Mouse (Mus musculus) midbrain, embryonic 10.5 days (tissue): Measurements from ENCODE around the gene Ralgds. TPM values are rescaled to one million over a fixed set of nuclear protein-coding genes. Genes with fewer than 3 reads are reported as not detected.

Experiments used
- DNase-seq: peaks from one replicate; pipeline ENCODE4 v3.0.0-alpha.2; 2017; ENCODE audit warnings: low spot score
- H3K27ac ChIP-seq: fragments of 300-500 bp; sonication (generic); replicated peaks from 2 replicates; pipeline ENCODE4 v1.5.1; 2016; ENCODE audit warnings: mild to moderate bottlenecking
- H3K27me3 ChIP-seq: fragments of 300-500 bp; sonication (generic); 2 replicates; pipeline ENCODE4 v1.6.1; 2016; ENCODE audit warnings: low read depth, mild to moderate bottlenecking; ENCODE audit not compliant: poor library complexity, severe bottlenecking
- H3K36me3 ChIP-seq: fragments of 300-500 bp; sonication (generic); 2 replicates; pipeline ENCODE4 v1.6.1; 2016; ENCODE audit warnings: mild to moderate bottlenecking, moderate library complexity
- H3K4me1 ChIP-seq: fragments of 300-500 bp; sonication (generic); 2 replicates; pipeline ENCODE4 v1.6.1; 2016
- H3K4me3 ChIP-seq: fragments of 300-500 bp; sonication (generic); 2 replicates; pipeline ENCODE4 v1.5.1; 2016; ENCODE audit warnings: mild to moderate bottlenecking, moderate library complexity
- H3K9me3 ChIP-seq: fragments of 300-500 bp; sonication (generic); replicated peaks from 2 replicates; pipeline ENCODE4 v1.6.1; 2016; ENCODE audit warnings: mild to moderate bottlenecking
- WGBS: fragments of 180-500 bp; shearing (Covaris S2); methylation state at CpG from one replicate; pipeline ENCODE4 v1.1.7; 2016; 5-methylcytosine and 5-hydroxymethylcytosine counted together
- polyA plus RNA-seq: library from polyadenylated mRNA; unstranded; fragments of >200 nt; fragmentation: Nextera tagmentation; extraction: Ambion mirVana; gene quantifications from 2 replicates; pipeline ENCODE4 v1.2.1, GENCODE M21; 2016

The Ralgds gene
- polyA plus RNA-seq, 1 experiment from 2014 or later: 31.5 TPM

- Histone ChIP-seq H3K27me3 (no peaks in the 10 kb centered on the region), H3K27ac (0 out of 2 replicates have a peak overlapping the region, but pooled peaks have one; percentile 43), H3K9me3 (no peaks in the 10 kb centered on the region), H3K4me3 (no peak overlapping the region), H3K36me3 (no peaks in the 10 kb centered on the region; the same call in 1 of the 2 replicates), H3K4me1 (peaks cover 94% of the 10 kb centered on the region)
- WGBS: 89% methylated on average over 20 of the region's 20 CpGs
- no peak for DNase-seq
These were observed 14.8 kb downstream of the Ralgds start for GRCm38 (mm10) chr2:28527436-28528353.

GRCm38 (mm10) chr2:28528354-28528730 is 15.4 kb downstream of the Ralgds start:
- DNase-seq: no peak

DNA sequence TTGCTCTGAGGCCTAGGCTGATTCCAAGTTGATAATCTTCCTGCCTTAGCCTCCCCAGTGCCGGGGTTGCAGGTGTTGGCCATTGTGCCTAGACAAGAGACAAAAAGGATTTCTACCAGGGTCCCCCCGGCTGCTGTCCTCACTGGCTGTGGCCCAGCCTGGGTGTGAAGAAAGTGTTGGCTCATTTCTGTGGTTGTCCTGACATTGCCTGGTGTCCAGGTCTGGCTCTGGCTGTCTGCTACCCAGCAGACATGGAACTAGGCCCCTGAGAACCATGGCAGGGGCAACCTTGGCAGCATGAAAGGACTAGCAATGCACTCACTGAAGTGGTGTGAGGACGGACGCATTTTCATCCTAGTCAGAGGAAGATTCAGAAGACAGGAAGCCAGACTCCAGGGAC is 16.9 kb downstream of the Ralgds start:
- WGBS: 77% methylated on average over 4 of the region's 4 CpGs

More at GRCm38 (mm10) chr2:28528354-28528730, 15.4 kb downstream of the Ralgds start:
- 0 out of 2 replicates have a peak, but pooled peaks cover 3% of the 10 kb centered on the region for H3K27me3 ChIP-seq
- H3K9me3 ChIP-seq: no peaks in the 10 kb centered on the region
- H3K36me3 ChIP-seq: no peaks in the 10 kb centered on the region
- H3K27ac ChIP-seq: no peak overlapping the region
- no peak overlapping the region for H3K4me3 ChIP-seq
- H3K4me1 ChIP-seq: peaks cover 97% of the 10 kb centered on the region
- WGBS: 87% methylated on average over 7 of the region's 7 CpGs

DNA sequence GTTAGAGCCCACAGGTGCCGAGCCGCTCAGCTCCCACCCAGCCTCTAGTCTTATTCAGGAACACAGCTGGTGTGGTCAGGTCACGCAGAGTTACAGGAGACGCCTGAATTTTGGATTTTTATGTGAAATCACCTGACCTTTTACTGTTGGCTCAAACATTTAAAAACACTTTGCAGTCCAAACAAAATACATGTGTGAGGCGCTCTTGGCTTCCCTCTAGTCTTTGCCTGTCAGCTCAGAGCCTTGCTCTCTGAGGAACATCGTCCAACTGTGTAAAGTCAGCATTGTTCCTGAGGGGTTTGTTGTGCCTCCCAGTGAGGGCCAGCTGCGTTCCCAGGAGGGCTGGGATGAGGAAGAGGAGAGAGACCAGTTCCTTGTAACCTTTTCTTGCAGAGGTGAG is 17.4 kb downstream of the Ralgds start:
- Histone ChIP-seq H3K4me3 (no peak overlapping the region), H3K27me3 (peaks cover 15% of the 10 kb centered on the region; the same call in 1 of the 2 replicates), H3K36me3 (no peaks in the 10 kb centered on the region), H3K9me3 (no peaks in the 10 kb centered on the region), H3K27ac (peak overlapping the region; percentile 72), H3K4me1 (peaks cover 97% of the 10 kb centered on the region)
- WGBS: 63% methylated on average over 7 of the region's 7 CpGs
- no peak for DNase-seq

More for the DNA sequence above, 16.9 kb downstream of the Ralgds start:
- H3K4me1 ChIP-seq: peaks cover 97% of the 10 kb centered on the region
- H3K27ac ChIP-seq: peak overlapping the region; percentile 25
- peaks cover 15% of the 10 kb centered on the region; the same call in 1 of the 2 replicates for H3K27me3 ChIP-seq
- DNase-seq: no peak
- H3K4me3 ChIP-seq: no peak overlapping the region
- H3K36me3 ChIP-seq: no peaks in the 10 kb centered on the region
- H3K9me3 ChIP-seq: no peaks in the 10 kb centered on the region

- peak; percentile 85 for DNase-seq
- Histone ChIP-seq H3K4me3 (peak overlapping the region; percentile 70), H3K36me3 (no peaks in the 10 kb centered on the region), H3K4me1 (peaks cover 98% of the 10 kb centered on the region), H3K9me3 (no peaks in the 10 kb centered on the region), H3K27ac (peak overlapping the region; percentile 84), H3K27me3 (peaks cover 15% of the 10 kb centered on the region; the same call in 1 of the 2 replicates)
- WGBS: 3% methylated on average over 49 of the region's 49 CpGs
These were observed 20.2 kb downstream of the Ralgds start for GRCm38 (mm10) chr2:28532938-28533771.

DNA sequence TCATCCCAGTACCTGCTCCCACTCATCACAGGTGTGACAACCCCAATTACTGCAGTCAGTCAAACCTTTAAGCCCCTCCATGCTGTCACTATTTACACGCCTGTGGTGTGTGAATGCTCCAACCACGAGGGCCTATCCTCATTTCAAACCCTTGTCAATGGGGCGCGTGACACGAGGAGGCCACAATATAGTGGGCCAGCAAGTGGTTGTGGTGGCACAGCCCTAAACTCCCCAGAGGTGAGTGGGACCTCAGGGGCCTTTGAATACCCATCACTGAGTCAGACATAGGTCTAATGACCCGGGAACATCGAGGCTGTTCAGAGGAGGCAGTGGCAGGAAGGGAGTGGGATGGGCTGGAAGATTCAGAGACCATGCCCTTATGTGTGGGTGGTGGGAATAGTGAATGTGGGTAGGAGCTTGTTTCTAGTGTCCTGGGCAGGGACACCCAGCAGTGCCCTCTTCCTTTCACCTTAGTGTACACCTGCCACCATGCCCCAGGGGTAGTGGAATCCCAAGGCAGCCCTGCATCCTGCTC is 21.0 kb downstream of the Ralgds start:
- Histone ChIP-seq H3K9me3 (no peaks in the 10 kb centered on the region), H3K27ac (peak overlapping the region; percentile 84), H3K36me3 (no peaks in the 10 kb centered on the region), H3K4me1 (peaks cover 99% of the 10 kb centered on the region), H3K4me3 (peak overlapping the region; percentile 70), H3K27me3 (peaks cover 15% of the 10 kb centered on the region; the same call in 1 of the 2 replicates)
- DNase-seq: no peak
- 75% methylated on average over 7 of the region's 7 CpGs for WGBS

- Histone ChIP-seq H3K27me3 (peaks cover 15% of the 10 kb centered on the region; the same call in 1 of the 2 replicates), H3K4me1 (peaks cover 100% of the 10 kb centered on the region), H3K4me3 (peak overlapping the region; percentile 70), H3K36me3 (no peaks in the 10 kb centered on the region), H3K27ac (peak overlapping the region; percentile 84), H3K9me3 (no peaks in the 10 kb centered on the region)
- peak; percentile 32 for DNase-seq
- WGBS: 32% methylated on average over 11 of the region's 11 CpGs
These were observed 21.7 kb downstream of the Ralgds start for GRCm38 (mm10) chr2:28534436-28535262.

- H3K36me3 ChIP-seq: 0 out of 2 replicates have a peak, but pooled peaks cover under 1% of the 10 kb centered on the region
- no peaks in the 10 kb centered on the region for H3K9me3 ChIP-seq
- H3K27ac ChIP-seq: peak overlapping the region; percentile 84
- H3K4me3 ChIP-seq: peak overlapping the region; percentile 70
- peaks cover 15% of the 10 kb centered on the region; the same call in 1 of the 2 replicates for H3K27me3 ChIP-seq
- 45% methylated on average over 4 of the region's 4 CpGs for WGBS
- H3K4me1 ChIP-seq: peaks cover 100% of the 10 kb centered on the region
- no peak for DNase-seq
These were observed 22.3 kb downstream of the Ralgds start for GRCm38 (mm10) chr2:28535263-28535540.

- H3K27ac ChIP-seq: peak overlapping the region; percentile 84
- H3K36me3 ChIP-seq: peaks cover 5% of the 10 kb centered on the region; the same call in 1 of the 2 replicates
- H3K27me3 ChIP-seq: peaks cover 15% of the 10 kb centered on the region; the same call in 1 of the 2 replicates
- H3K4me3 ChIP-seq: peak overlapping the region; percentile 70; the same call in 1 of the 2 replicates
- WGBS: 52% methylated on average over 7 of the region's 7 CpGs
- no peaks in the 10 kb centered on the region for H3K9me3 ChIP-seq
- no peak for DNase-seq
- H3K4me1 ChIP-seq: peaks cover 100% of the 10 kb centered on the region
These were observed 22.7 kb downstream of the Ralgds start for GRCm38 (mm10) chr2:28535650-28536049.

DNA sequence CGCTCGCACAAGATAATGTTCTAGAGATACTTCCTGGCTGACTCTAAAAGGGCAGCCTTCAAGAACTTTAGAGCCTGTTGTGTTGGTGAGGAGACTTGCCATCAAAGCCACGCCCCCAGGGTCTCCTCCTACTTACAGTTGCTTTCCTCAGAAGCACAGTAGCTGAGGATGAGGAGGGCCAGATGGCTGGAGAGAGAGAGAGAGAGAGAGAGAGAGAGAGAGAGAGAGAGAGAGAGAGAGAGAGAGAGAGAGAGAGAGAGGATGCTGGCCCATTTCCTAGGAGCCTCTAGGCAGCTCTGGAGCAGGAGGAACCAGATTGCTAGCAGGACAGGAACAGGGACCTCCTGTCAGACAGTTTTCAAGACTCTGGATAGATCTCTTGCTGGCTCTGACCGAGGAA is 23.2 kb downstream of the Ralgds start:
- Histone ChIP-seq H3K4me3 (no peak overlapping the region), H3K4me1 (peaks cover 98% of the 10 kb centered on the region), H3K36me3 (peaks cover 7% of the 10 kb centered on the region; the same call in 1 of the 2 replicates), H3K9me3 (no peaks in the 10 kb centered on the region), H3K27ac (peak overlapping the region; percentile 84), H3K27me3 (peaks cover 15% of the 10 kb centered on the region; the same call in 1 of the 2 replicates)
- no peak for DNase-seq
- 74% methylated on average over 4 of the region's 4 CpGs for WGBS

GRCm38 (mm10) chr2:28536766-28537633 is 24.1 kb downstream of the Ralgds start:
- peaks cover 94% of the 10 kb centered on the region for H3K4me1 ChIP-seq
- no peaks in the 10 kb centered on the region for H3K9me3 ChIP-seq
- H3K4me3 ChIP-seq: no peak overlapping the region
- peak overlapping the region; percentile 18; the same call in 1 of the 2 replicates for H3K27ac ChIP-seq
- no peak for DNase-seq
- H3K36me3 ChIP-seq: peaks cover 15% of the 10 kb centered on the region
- 77% methylated on average over 11 of the region's 11 CpGs for WGBS
- peaks cover 15% of the 10 kb centered on the region; the same call in 1 of the 2 replicates for H3K27me3 ChIP-seq
